Mouse (Mus musculus): Measurements from ENCODE around the gene Slc38a11. TPM values are rescaled to one million over a fixed set of nuclear protein-coding genes. Genes with fewer than 3 reads are reported as not detected.

Slc38a11 gene
- polyA plus RNA-seq, 1 experiment, result 1.2 TPM

- DNase-seq, result no peak
- Histone ChIP-seq H3K4me3 (replicated peaks; ENCODE audit: extremely low read depth, low read depth, low read length) (no peak overlapping the region), H3K4me1 (ENCODE audit: control insufficient read depth, insufficient read depth, low read length) (no peaks in the 10 kb centered on the region)
- no peak for TF ChIP-seq CTCF (IDR thresholded peaks at IDR 0.05; ENCODE audit: insufficient read depth, low read length)
- TF ChIP-seq POLR2A (IDR thresholded peaks at IDR 0.05; ENCODE audit: borderline replicate concordance, extremely low read depth, low read depth, low read length), result no peak
- 66% methylated on average over 4 of the region's 4 CpGs for WGBS
These were observed 14.6 kb upstream of the Slc38a11 start for GRCm38 (mm10) chr2:65378425-65378824.

GRCm38 (mm10) chr2:65374410-65374809, 10.6 kb upstream of the Slc38a11 start:
- WGBS, result 88% methylated on average over 5 of the region's 5 CpGs
- Histone ChIP-seq H3K4me3 (replicated peaks; ENCODE audit: extremely low read depth, low read depth, low read length) (no peak overlapping the region), H3K4me1 (ENCODE audit: control insufficient read depth, insufficient read depth, low read length) (no peaks in the 10 kb centered on the region)
- TF ChIP-seq POLR2A (IDR thresholded peaks at IDR 0.05; ENCODE audit: borderline replicate concordance, extremely low read depth, low read depth, low read length) (no peak), CTCF (IDR thresholded peaks at IDR 0.05; ENCODE audit: insufficient read depth, low read length) (no peak)
- no peak for DNase-seq

- TF ChIP-seq POLR2A (IDR thresholded peaks at IDR 0.05; ENCODE audit: borderline replicate concordance, extremely low read depth, low read depth, low read length) (no peak), CTCF (IDR thresholded peaks at IDR 0.05; ENCODE audit: insufficient read depth, low read length) (no peak)
- no peak for DNase-seq
- 95% methylated on average over 4 of the region's 4 CpGs for WGBS
- Histone ChIP-seq H3K4me3 (replicated peaks; ENCODE audit: extremely low read depth, low read depth, low read length) (no peak overlapping the region), H3K4me1 (ENCODE audit: control insufficient read depth, insufficient read depth, low read length) (no peaks in the 10 kb centered on the region)
These were observed 9.2 kb upstream of the Slc38a11 start for GRCm38 (mm10) chr2:65373076-65373475.

- 83% methylated on average over 9 of the region's 9 CpGs for WGBS
- H3K4me1 ChIP-seq (ENCODE audit: control insufficient read depth, insufficient read depth, low read length), result no peaks in the 10 kb centered on the region
- no peak overlapping the region for H3K4me3 ChIP-seq (replicated peaks; ENCODE audit: extremely low read depth, low read depth, low read length)
- DNase-seq, result no peak
- TF ChIP-seq CTCF (IDR thresholded peaks at IDR 0.05; ENCODE audit: insufficient read depth, low read length) (no peak), POLR2A (IDR thresholded peaks at IDR 0.05; ENCODE audit: borderline replicate concordance, extremely low read depth, low read depth, low read length) (no peak)
These were observed 2.9 kb downstream of the Slc38a11 start for GRCm38 (mm10) chr2:65360736-65361475.

GRCm38 (mm10) chr2:65347367-65347766, 16.5 kb downstream of the Slc38a11 start:
- H3K4me1 ChIP-seq (ENCODE audit: control insufficient read depth, insufficient read depth, low read length), result no peaks in the 10 kb centered on the region
- no peak for DNase-seq
- 18% methylated on average over 4 of the region's 4 CpGs for WGBS

GRCm38 (mm10) chr2:65346915-65347314, 16.9 kb downstream of the Slc38a11 start:
- Histone ChIP-seq H3K4me3 (replicated peaks; ENCODE audit: extremely low read depth, low read depth, low read length) (no peak overlapping the region), H3K4me1 (ENCODE audit: control insufficient read depth, insufficient read depth, low read length) (no peaks in the 10 kb centered on the region; the same call in 1 of the 2 replicates)
- TF ChIP-seq CTCF (IDR thresholded peaks at IDR 0.05; ENCODE audit: insufficient read depth, low read length) (no peak), POLR2A (IDR thresholded peaks at IDR 0.05; ENCODE audit: borderline replicate concordance, extremely low read depth, low read depth, low read length) (no peak)
- WGBS, result 37% methylated on average over 1 of the region's 1 CpGs
- no peak for DNase-seq

More at GRCm38 (mm10) chr2:65347367-65347766, 16.5 kb downstream of the Slc38a11 start:
- H3K4me3 ChIP-seq (replicated peaks; ENCODE audit: extremely low read depth, low read depth, low read length), result no peak overlapping the region
- TF ChIP-seq POLR2A (IDR thresholded peaks at IDR 0.05; ENCODE audit: borderline replicate concordance, extremely low read depth, low read depth, low read length), result no peak
- no peak for TF ChIP-seq CTCF (IDR thresholded peaks at IDR 0.05; ENCODE audit: insufficient read depth, low read length)

GRCm38 (mm10) chr2:65346037-65346436, 17.8 kb downstream of the Slc38a11 start:
- H3K4me1 ChIP-seq (ENCODE audit: control insufficient read depth, insufficient read depth, low read length), result no peaks in the 10 kb centered on the region; the same call in 1 of the 2 replicates
- 92% methylated on average over 5 of the region's 5 CpGs for WGBS
- no peak overlapping the region for H3K4me3 ChIP-seq (replicated peaks; ENCODE audit: extremely low read depth, low read depth, low read length)
- TF ChIP-seq CTCF (IDR thresholded peaks at IDR 0.05; ENCODE audit: insufficient read depth, low read length) (no peak), POLR2A (IDR thresholded peaks at IDR 0.05; ENCODE audit: borderline replicate concordance, extremely low read depth, low read depth, low read length) (no peak)
- DNase-seq, result no peak

GRCm38 (mm10) chr2:65342057-65342456, 21.8 kb downstream of the Slc38a11 start:
- no peak overlapping the region for H3K4me3 ChIP-seq (replicated peaks; ENCODE audit: extremely low read depth, low read depth, low read length)
- no peak for TF ChIP-seq POLR2A (IDR thresholded peaks at IDR 0.05; ENCODE audit: borderline replicate concordance, extremely low read depth, low read depth, low read length)
- TF ChIP-seq CTCF (IDR thresholded peaks at IDR 0.05; ENCODE audit: insufficient read depth, low read length), result no peak
- DNase-seq, result no peak
- 48% methylated on average over 10 of the region's 10 CpGs for WGBS
- H3K4me1 ChIP-seq (ENCODE audit: control insufficient read depth, insufficient read depth, low read length), result peaks cover 4% of the 10 kb centered on the region

GRCm38 (mm10) chr2:65340839-65341238, 23.0 kb downstream of the Slc38a11 start:
- peaks cover 4% of the 10 kb centered on the region for H3K4me1 ChIP-seq (ENCODE audit: control insufficient read depth, insufficient read depth, low read length)
- no peak for DNase-seq
- 88% methylated on average over 3 of the region's 3 CpGs for WGBS
- H3K4me3 ChIP-seq (replicated peaks; ENCODE audit: extremely low read depth, low read depth, low read length), result no peak overlapping the region
- no peak for TF ChIP-seq CTCF (IDR thresholded peaks at IDR 0.05; ENCODE audit: insufficient read depth, low read length)
- no peak for TF ChIP-seq POLR2A (IDR thresholded peaks at IDR 0.05; ENCODE audit: borderline replicate concordance, extremely low read depth, low read depth, low read length)

Measured in lung, adult 2 months (tissue).